Mouse (Mus musculus) forebrain, embryonic 13.5 days (tissue): ENCODE results near the gene Rnf180. TPM values are rescaled to one million over a fixed set of nuclear protein-coding genes. Genes with fewer than 3 reads are reported as not detected.
A peak's percentile ranks its signal among the peaks of the same experiment; 100 is the strongest.

Experiments used
- ATAC-seq: fragments of 200-750 bp; cut with Nextera tagmentation; 2 replicates; pipeline ENCODE4 v1.8.0; 2017
- H3K27ac ChIP-seq: fragments of 300-500 bp; sonication (generic); 2 replicates; pipeline ENCODE4 v1.5.1; 2015; ENCODE audit warnings: inconsistent platforms, mild to moderate bottlenecking, moderate library complexity
- H3K27me3 ChIP-seq: fragments of 300-500 bp; sonication (generic); 2 replicates; pipeline ENCODE4 v1.6.1; 2015; ENCODE audit warnings: mild to moderate bottlenecking, inconsistent platforms
- H3K36me3 ChIP-seq: fragments of 300-500 bp; sonication (generic); 2 replicates; pipeline ENCODE4 v1.6.1; 2015; ENCODE audit warnings: mild to moderate bottlenecking, inconsistent platforms; ENCODE audit not compliant: poor library complexity, severe bottlenecking
- H3K4me1 ChIP-seq: fragments of 300-500 bp; sonication (generic); 2 replicates; pipeline ENCODE4 v1.6.1; 2015; ENCODE audit warnings: inconsistent platforms
- H3K4me2 ChIP-seq: fragments of 300-500 bp; sonication (generic); 2 replicates; pipeline ENCODE4 v1.6.1; 2015; ENCODE audit warnings: inconsistent platforms, mild to moderate bottlenecking, moderate library complexity
- H3K4me3 ChIP-seq: fragments of 300-500 bp; sonication (generic); 2 replicates; pipeline ENCODE4 v1.5.1; 2015; ENCODE audit warnings: mild to moderate bottlenecking, inconsistent platforms
- H3K9ac ChIP-seq: fragments of 300-500 bp; sonication (generic); 2 replicates; pipeline ENCODE4 v1.6.1; 2015; ENCODE audit warnings: mild to moderate bottlenecking, inconsistent platforms
- H3K9me3 ChIP-seq: fragments of 300-500 bp; sonication (generic); replicated peaks from 2 replicates; pipeline ENCODE4 v1.6.1; 2016; ENCODE audit warnings: inconsistent platforms
- WGBS: fragments of 180-500 bp; shearing (Covaris S2); methylation state at CpG from one replicate; pipeline ENCODE4 v1.1.7; 2015; 5-methylcytosine and 5-hydroxymethylcytosine counted together
- polyA plus RNA-seq: library from polyadenylated mRNA; unstranded; fragments of >200 nt; fragmentation: Nextera tagmentation; extraction: Ambion mirVana; gene quantifications from 2 replicates; pipeline ENCODE4 v1.2.1, GENCODE M21; 2015

Rnf180 gene
- polyA plus RNA-seq, 1 experiment from 2014 or later = 25.5 TPM

DNA sequence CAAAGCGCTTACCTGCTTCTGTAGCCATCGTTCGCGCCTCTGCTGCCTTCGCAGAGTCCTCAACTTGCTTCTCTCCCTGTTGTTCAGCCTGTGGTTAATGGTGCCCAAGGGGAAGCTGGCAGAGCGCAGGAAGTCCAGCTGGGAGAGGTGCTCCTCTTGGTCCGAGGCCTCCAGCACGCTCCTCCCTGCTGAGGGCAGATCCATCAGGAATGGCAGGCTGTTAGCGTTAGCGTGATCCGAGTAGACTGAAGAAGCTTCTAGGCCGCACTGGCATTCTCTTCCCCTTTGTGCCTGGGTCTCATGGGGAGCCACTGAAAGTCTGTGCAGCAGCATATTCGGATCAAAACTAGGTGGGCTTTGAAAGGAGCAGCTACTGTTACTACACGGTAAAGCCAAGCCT lies 45.0 kb downstream of the Rnf180 start:
- Histone ChIP-seq H3K9me3 (no peaks in the 10 kb centered on the region), H3K36me3 (peaks cover 16% of the 10 kb centered on the region), H3K4me3 (peak overlapping the region; percentile 23), H3K4me2 (peak overlapping the region; percentile 48), H3K9ac (peak overlapping the region; percentile 45), H3K4me1 (peaks cover 27% of the 10 kb centered on the region), H3K27ac (peak overlapping the region; percentile 89), H3K27me3 (no peaks in the 10 kb centered on the region)
- peak; percentile 37 for ATAC-seq
- WGBS = 73% methylated on average over 14 of the region's 14 CpGs

DNA sequence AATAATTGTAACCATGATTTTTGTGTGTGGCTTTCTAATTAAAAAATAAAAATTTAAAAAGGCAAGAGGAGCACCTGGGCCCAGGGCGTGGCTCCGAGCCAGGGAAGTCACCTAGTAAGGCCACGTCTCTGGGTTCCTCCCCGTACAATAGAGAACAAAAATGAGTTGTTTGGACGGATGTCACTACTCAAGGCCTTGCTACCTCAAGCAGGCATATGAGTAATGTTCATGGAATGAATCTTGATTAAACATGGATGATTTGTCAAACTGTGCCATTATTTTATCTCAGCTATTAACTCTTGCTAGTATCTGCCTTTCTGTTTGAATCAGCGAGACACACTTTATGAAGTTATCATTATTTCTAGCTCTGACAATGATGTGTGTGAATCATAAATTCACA lies 46.9 kb downstream of the Rnf180 start:
- H3K36me3 ChIP-seq = peaks cover 19% of the 10 kb centered on the region
- peak overlapping the region; percentile 16 for H3K4me3 ChIP-seq
- WGBS = 85% methylated on average over 6 of the region's 6 CpGs
- no peak overlapping the region for H3K27ac ChIP-seq
- no peak for ATAC-seq
- H3K4me2 ChIP-seq = peak overlapping the region; percentile 37
- H3K9me3 ChIP-seq = no peaks in the 10 kb centered on the region
- no peaks in the 10 kb centered on the region for H3K27me3 ChIP-seq
- H3K9ac ChIP-seq = 0 out of 2 replicates have a peak overlapping the region, but pooled peaks have one; percentile 30
- H3K4me1 ChIP-seq = peaks cover 27% of the 10 kb centered on the region

DNA sequence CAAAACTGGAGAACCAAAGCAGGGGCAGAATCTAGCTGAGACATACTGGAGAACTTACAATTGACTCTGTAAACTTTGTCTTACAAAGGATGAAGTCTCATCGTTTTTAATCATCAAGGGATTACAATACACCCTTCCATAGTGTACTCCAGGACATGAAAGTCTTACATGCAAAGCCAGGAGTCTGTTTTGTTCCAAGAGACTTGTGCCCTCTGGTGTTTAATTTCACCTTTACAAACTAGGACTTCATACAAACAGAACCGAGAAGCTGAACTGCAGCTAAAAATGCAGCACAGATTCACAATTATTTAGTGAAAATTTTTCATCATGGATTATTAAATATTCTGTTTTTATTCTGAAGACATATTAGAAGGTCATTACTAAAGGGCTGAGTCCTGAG lies 53.8 kb downstream of the Rnf180 start:
- Histone ChIP-seq H3K9me3 (no peaks in the 10 kb centered on the region), H3K27me3 (no peaks in the 10 kb centered on the region), H3K4me3 (no peak overlapping the region), H3K4me1 (no peaks in the 10 kb centered on the region), H3K4me2 (no peak overlapping the region), H3K27ac (no peak overlapping the region), H3K9ac (no peak overlapping the region), H3K36me3 (peaks cover 12% of the 10 kb centered on the region)
- ATAC-seq = no peak
- WGBS = 71% methylated on average over 2 of the region's 2 CpGs

DNA sequence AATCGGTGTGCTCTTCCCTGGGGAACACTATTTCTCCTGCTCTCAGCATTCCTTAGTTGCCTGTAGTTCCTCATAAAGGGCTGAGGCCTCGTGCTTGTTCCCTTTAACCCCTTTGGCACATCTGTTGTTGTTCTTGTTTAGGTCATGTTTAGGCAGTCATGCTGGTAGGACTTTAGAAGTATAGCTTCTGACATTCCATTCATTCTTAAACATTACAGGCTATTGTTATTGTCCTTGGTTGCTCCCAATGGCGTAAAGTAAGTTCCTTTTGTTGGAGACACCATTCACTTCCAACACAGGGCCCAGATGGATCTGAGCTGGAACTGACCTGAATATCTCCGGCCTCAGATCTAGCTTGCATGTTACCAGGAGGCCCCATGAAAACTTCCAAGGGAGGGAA lies 67.5 kb downstream of the Rnf180 start:
- Histone ChIP-seq H3K9me3 (no peaks in the 10 kb centered on the region), H3K27ac (no peak overlapping the region), H3K36me3 (no peaks in the 10 kb centered on the region), H3K27me3 (no peaks in the 10 kb centered on the region), H3K4me3 (no peak overlapping the region), H3K4me2 (no peak overlapping the region), H3K4me1 (no peaks in the 10 kb centered on the region), H3K9ac (no peak overlapping the region)
- 57% methylated on average over 4 of the region's 4 CpGs for WGBS
- no peak for ATAC-seq

DNA sequence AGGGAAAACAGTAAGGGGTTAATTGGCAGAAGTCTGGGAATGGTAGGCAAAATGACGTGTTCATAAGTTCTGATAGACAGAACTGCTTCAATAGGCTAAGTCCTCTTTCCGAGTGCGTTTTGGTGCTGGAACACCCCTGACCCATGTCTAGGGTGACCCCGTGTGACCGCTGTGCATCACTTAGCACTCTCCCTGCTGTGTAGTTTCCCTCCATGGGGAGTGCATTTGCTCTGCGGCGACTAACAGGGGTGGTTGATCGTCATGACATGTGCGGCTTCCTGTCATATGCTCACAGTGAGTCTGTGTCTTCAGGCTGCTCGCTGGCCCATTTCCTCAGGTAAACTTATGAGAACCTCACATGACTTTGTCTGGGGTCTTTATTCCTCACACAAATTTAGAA lies 70.6 kb downstream of the Rnf180 start:
- no peak for ATAC-seq
- 61% methylated on average over 10 of the region's 10 CpGs for WGBS
- Histone ChIP-seq H3K27me3 (no peaks in the 10 kb centered on the region), H3K9ac (no peak overlapping the region), H3K4me3 (no peak overlapping the region), H3K4me2 (no peak overlapping the region), H3K27ac (no peak overlapping the region), H3K9me3 (no peaks in the 10 kb centered on the region), H3K36me3 (no peaks in the 10 kb centered on the region), H3K4me1 (no peaks in the 10 kb centered on the region)

DNA sequence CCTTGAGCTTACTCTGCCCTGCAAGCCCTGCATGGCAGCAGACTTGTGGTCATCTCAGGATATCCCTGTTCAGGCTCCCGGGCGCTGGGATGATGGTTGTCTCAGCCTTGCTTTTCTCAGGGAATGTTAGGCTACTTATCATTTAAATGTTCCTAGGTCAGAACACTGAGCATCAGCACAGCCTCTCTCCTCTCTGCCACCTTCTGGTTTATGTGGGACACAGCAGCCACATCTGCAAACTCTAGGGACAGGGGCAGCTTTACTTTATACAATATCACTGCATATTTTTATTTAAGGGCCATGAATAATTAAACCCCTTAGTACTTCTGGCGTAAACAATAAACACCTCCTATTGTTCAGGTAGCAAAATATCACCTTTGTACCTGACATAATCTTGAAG lies 71.5 kb downstream of the Rnf180 start:
- no peak overlapping the region for H3K27ac ChIP-seq
- H3K9me3 ChIP-seq = no peaks in the 10 kb centered on the region
- no peaks in the 10 kb centered on the region for H3K36me3 ChIP-seq
- no peaks in the 10 kb centered on the region for H3K4me1 ChIP-seq
- H3K4me3 ChIP-seq = no peak overlapping the region
- peak; percentile 54 for ATAC-seq
- no peaks in the 10 kb centered on the region for H3K27me3 ChIP-seq
- no peak overlapping the region for H3K9ac ChIP-seq
- 67% methylated on average over 3 of the region's 3 CpGs for WGBS
- no peak overlapping the region for H3K4me2 ChIP-seq

DNA sequence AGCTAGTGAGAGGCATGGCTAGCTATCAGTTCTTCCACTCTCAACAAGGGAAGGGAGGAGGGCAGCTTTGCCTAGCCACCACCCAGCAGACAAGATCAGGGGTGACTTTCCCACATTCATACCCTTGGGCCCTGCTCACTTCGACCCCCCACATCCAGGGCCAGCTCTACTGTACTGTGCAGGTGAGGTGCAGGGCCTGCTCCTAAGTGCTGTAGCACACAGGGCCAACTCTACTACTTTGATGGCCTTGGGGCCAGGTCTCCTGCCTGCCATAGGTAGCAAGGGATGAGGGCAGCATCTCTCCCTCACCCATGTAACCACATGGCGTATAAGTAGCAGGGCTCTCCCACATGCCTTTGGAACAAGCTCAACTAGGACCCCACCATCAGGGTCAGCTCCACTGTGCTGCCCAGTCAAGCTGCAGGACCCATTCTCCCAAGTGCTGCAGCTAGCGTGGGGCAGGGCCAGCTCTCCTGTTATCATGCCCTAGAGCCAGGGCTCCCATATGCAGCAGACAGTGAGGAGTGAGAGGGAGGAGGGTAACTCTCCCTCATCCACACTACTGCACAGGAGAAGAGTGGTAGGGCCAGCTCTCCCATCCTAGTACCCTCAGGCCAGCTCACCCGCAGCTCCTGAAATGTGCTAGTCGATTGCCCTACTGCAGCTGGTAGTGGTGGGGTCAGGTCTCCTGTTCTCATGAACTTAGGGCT lies 72.4 kb downstream of the Rnf180 start:
- WGBS = 90% methylated on average over 5 of the region's 5 CpGs
- 0 out of 2 replicates have a peak, but pooled peaks have one; percentile 28 for ATAC-seq

DNA sequence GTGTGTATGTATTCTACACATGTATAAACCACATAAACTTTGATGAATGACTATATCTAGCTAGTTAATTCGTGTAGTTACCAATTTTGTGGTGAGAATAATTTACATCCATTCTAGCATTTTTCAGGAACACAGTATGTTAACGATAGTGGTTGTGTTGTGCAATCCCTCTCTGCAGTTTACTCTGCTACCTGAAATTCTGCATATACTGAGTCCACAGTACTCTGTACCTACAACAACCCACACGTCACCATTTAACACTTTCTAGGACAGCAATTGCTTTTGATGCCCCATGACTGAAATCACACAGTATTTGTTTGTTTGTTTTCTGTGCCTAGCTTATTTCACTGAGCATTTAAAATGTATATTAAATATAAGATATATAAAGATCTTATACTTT lies 83.9 kb downstream of the Rnf180 start:
- no peak overlapping the region for H3K27ac ChIP-seq
- 90% methylated on average over 3 of the region's 3 CpGs for WGBS
- no peaks in the 10 kb centered on the region for H3K36me3 ChIP-seq

More for the DNA sequence above, 72.4 kb downstream of the Rnf180 start:
- Histone ChIP-seq H3K4me2 (no peak overlapping the region), H3K4me3 (no peak overlapping the region), H3K9me3 (no peaks in the 10 kb centered on the region), H3K36me3 (no peaks in the 10 kb centered on the region), H3K27me3 (no peaks in the 10 kb centered on the region), H3K27ac (no peak overlapping the region), H3K4me1 (no peaks in the 10 kb centered on the region), H3K9ac (no peak overlapping the region)

DNA sequence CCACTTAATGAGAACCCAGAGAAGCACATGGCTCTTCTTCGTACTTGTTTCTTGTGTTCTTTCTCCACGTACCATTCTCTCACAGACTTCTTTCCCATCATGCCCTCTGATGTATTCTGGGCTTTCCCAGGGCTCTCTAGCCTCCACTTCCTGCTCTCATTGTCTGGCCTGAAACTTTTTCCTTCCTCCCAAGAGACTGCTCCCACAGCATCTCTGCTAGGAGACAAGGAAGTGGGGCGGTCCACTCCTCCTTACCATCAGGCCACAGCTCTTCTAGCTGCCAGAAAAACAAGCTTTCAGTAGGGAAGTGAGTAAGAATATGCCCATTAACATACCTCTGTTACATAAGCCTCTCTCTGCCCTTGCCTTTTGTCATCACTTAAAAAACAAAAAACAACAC lies 90.8 kb downstream of the Rnf180 start:
- Histone ChIP-seq H3K9ac (no peak overlapping the region), H3K4me2 (no peak overlapping the region), H3K9me3 (no peaks in the 10 kb centered on the region), H3K36me3 (no peaks in the 10 kb centered on the region), H3K27me3 (no peaks in the 10 kb centered on the region), H3K4me3 (no peak overlapping the region), H3K27ac (no peak overlapping the region), H3K4me1 (no peaks in the 10 kb centered on the region)
- 82% methylated on average over 3 of the region's 3 CpGs for WGBS
- ATAC-seq = no peak

More for the DNA sequence above, 83.9 kb downstream of the Rnf180 start:
- Histone ChIP-seq H3K9me3 (no peaks in the 10 kb centered on the region), H3K27me3 (no peaks in the 10 kb centered on the region), H3K4me3 (no peak overlapping the region), H3K9ac (no peak overlapping the region), H3K4me1 (no peaks in the 10 kb centered on the region), H3K4me2 (no peak overlapping the region)
- no peak for ATAC-seq

DNA sequence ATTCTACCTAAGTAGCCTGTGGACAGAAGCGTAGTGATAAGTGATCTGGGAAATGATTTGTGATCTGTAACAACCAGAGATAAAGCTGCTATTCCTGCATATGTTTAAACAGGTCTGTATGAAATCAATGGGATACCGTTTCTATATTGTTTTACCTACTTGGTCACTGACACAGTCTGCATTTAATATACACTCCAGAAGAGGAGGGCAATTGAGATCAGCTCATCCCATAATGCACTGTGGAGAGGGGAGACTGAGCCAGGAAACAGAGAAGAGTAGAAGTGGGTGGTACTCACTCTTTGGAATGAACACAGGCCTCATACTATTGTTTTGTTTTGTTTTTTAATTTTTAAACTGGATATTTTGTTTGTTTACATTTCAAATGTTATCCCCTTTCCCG lies 96.0 kb downstream of the Rnf180 start:
- Histone ChIP-seq H3K9ac (no peak overlapping the region), H3K36me3 (no peaks in the 10 kb centered on the region), H3K4me3 (no peak overlapping the region), H3K9me3 (no peaks in the 10 kb centered on the region), H3K4me2 (no peak overlapping the region), H3K27ac (no peak overlapping the region), H3K27me3 (no peaks in the 10 kb centered on the region), H3K4me1 (no peaks in the 10 kb centered on the region)
- WGBS = 90% methylated on average over 3 of the region's 3 CpGs
- no peak for ATAC-seq

DNA sequence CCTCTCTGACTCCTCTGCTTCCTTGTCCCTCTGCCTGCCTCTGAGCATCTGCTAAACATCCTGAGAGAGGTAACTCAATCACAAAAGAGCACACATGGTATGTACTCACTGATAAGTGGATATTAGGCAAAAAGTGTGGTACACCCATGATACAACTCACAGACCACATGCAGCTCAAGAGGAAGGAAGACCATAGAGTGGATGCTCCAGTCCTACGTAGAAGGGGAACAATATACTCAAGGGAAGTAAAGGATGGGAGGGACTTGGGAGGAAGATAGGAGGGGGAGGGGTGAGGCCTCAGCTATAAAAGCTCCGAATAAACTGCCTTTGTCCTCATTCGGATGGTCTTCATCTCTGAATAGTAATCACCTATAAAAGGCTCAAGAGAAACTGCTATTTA lies 96.6 kb downstream of the Rnf180 start:
- H3K4me1 ChIP-seq = no peaks in the 10 kb centered on the region
- no peak overlapping the region for H3K4me3 ChIP-seq
- ATAC-seq = no peak
- H3K27ac ChIP-seq = no peak overlapping the region
- no peak overlapping the region for H3K4me2 ChIP-seq
- 47% methylated on average over 3 of the region's 3 CpGs for WGBS
- H3K9me3 ChIP-seq = no peaks in the 10 kb centered on the region
- no peaks in the 10 kb centered on the region for H3K36me3 ChIP-seq
- no peaks in the 10 kb centered on the region for H3K27me3 ChIP-seq
- H3K9ac ChIP-seq = no peak overlapping the region

DNA sequence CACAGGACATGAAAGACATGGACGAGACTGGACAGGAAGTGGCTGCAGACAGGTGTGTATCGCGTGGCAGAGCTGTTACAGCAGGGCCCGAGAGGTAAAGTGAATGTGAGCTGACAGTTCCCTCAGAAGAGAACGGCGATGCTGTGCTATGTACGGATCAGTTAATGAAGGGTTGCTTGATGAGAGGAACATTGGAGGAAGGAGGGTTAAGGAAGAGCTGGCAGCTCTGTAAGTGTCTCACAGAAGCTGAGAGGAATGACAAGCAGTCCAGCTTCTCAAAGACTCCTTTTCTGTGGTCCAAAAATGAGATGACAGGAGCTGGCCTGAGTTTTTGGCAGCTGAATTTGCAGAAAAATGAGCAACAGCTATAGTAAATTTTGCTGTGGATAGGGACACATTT lies 101.0 kb downstream of the Rnf180 start:
- no peak for ATAC-seq
- WGBS = 89% methylated on average over 7 of the region's 7 CpGs
- Histone ChIP-seq H3K4me1 (no peaks in the 10 kb centered on the region), H3K27me3 (no peaks in the 10 kb centered on the region), H3K4me3 (no peak overlapping the region), H3K27ac (no peak overlapping the region), H3K36me3 (no peaks in the 10 kb centered on the region), H3K4me2 (no peak overlapping the region), H3K9ac (no peak overlapping the region), H3K9me3 (no peaks in the 10 kb centered on the region)

DNA sequence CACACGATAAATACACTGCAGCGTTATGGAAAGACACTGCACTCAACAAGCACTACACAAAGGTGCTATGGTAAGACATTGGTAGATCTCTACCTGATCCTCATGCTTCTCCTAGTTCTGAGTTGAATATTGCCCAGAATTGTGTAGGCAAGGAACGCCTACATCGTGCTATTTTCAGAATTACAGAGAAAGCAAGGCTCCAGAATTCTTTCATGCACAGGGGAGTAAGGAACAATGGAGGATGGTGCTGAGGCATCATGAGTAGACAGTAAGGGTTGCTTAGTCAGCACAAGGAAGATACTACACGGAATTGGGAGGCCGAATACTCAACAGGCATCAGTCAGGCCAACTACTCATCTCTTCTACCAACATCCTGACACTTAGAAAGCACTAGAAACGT lies 105.9 kb downstream of the Rnf180 start:
- Histone ChIP-seq H3K9me3 (no peaks in the 10 kb centered on the region), H3K27me3 (no peaks in the 10 kb centered on the region), H3K4me2 (no peak overlapping the region), H3K36me3 (no peaks in the 10 kb centered on the region), H3K27ac (no peak overlapping the region), H3K4me3 (no peak overlapping the region), H3K4me1 (no peaks in the 10 kb centered on the region), H3K9ac (no peak overlapping the region)
- ATAC-seq = no peak
- WGBS = 92% methylated on average over 7 of the region's 7 CpGs
